Comparison of ENCODE assay signal across 8 mouse cellular contexts in the genomic region with DNA sequence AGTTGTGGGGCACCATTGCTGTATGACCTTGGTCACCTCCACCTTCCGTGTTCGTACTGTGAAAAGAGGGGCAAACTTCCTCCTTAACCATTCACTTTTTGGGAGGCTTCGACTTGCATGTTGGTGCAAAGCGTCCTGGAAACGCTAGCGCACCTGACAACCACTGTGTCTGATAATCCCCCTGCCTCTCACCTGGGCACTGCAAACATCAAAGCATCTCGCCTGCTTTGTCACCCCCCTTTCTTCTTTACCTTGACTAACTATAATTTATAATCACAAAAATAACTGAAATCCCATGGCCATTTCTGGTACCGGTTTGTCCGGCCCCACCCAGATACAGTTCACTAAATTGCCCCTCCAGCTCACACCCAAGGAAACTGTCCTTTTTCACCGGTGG. TPM values are rescaled to one million over a fixed set of nuclear protein-coding genes. Genes with fewer than 3 reads are reported as not detected.
A peak's percentile ranks its signal among the peaks of the same experiment; 100 is the strongest.
DNase-seq lines count a peak whose midpoint lies in the region; ATAC-seq and TF ChIP-seq lines count a peak whose summit lies in the region.

No protein-coding gene starts in this region.

- peak overlapping the region; percentile 71 for H3K4me2 ChIP-seq in heart, embryonic 15.5 days
- H3K4me2 ChIP-seq in forebrain, embryonic 16.5 days (ENCODE audit: low read length): peak overlapping the region; percentile 92
- H3K4me2 ChIP-seq in liver, postnatal 0 days (ENCODE audit: low read depth, low read length): peak overlapping the region; percentile 91

- no peak for DNase-seq in heart, postnatal 14 days
- DNase-seq in ES-E14 (ENCODE audit: low read depth, low spot score): no peak
- DNase-seq in liver, postnatal 0 days: no peak
- DNase-seq in T-cell, adult 2 months (ENCODE audit: low spot score): no peak
- no peak for DNase-seq in cerebellum, adult 11-12 months
- no peak for DNase-seq in cerebellum, postnatal 4 days (ENCODE audit: low spot score in 2 of 2)

- peaks cover 44% of the 10 kb centered on the region for H3K4me1 ChIP-seq in heart, embryonic 15.5 days (replicated peaks)
- peaks cover 2% of the 10 kb centered on the region in 2 experiments; a peak in 2 of 4 replicates for H3K4me1 ChIP-seq in ES-E14 (ENCODE audit: control insufficient read depth in 2 of 2, insufficient read depth in 2 of 2, low read length in 2 of 2, poor library complexity in 1 of 2)
- H3K4me1 ChIP-seq in forebrain, embryonic 16.5 days (replicated peaks; ENCODE audit: control insufficient read depth, insufficient read depth, low read length): peaks cover 36% of the 10 kb centered on the region
- peaks cover 20% of the 10 kb centered on the region for H3K4me1 ChIP-seq in liver, postnatal 0 days (ENCODE audit: insufficient read depth)

- H3K4me3 ChIP-seq in heart, embryonic 15.5 days: peak overlapping the region; percentile 75
- peak overlapping the region; percentile 36 to 74 for H3K4me3 ChIP-seq in ES-E14 (ENCODE audit: insufficient read depth in 1 of 2, low read depth in 1 of 2, low read length in 2 of 2, poor library complexity in 1 of 2, severe bottlenecking in 1 of 2)
- H3K4me3 ChIP-seq in forebrain, embryonic 16.5 days (replicated peaks; ENCODE audit: low read length): peak overlapping the region; percentile 61
- peak overlapping the region; percentile 67 for H3K4me3 ChIP-seq in liver, postnatal 0 days (ENCODE audit: low read depth, low read length)

- ATAC-seq in heart, embryonic 15.5 days (replicated peaks; ENCODE audit: insufficient number of reproducible peaks, insufficient read depth, low FRiP score, low read depth): no peak
- ATAC-seq in forebrain, embryonic 16.5 days: no peak
- no peak for ATAC-seq in liver, postnatal 0 days

- intact Hi-C loops in heart, postnatal 14 days (cut with DNase I): loop anchor here (5.0 kb wide), 2 partner anchors 108 to 128 kb away; a partner anchor contains a TSS

- no peak for TF ChIP-seq EP300 in liver, postnatal 0 days (IDR thresholded peaks at IDR 0.05; ENCODE audit: low read depth)

- H3K9me3 ChIP-seq in heart, embryonic 15.5 days (replicated peaks): no peaks in the 10 kb centered on the region
- H3K9me3 ChIP-seq in ES-E14 (ENCODE audit: control insufficient read depth, insufficient read depth, low read depth, low read length): no peaks in the 10 kb centered on the region
- H3K9me3 ChIP-seq in forebrain, embryonic 16.5 days (ENCODE audit: control insufficient read depth, low read length): no peaks in the 10 kb centered on the region
- H3K9me3 ChIP-seq in liver, postnatal 0 days (ENCODE audit: low read length): no peaks in the 10 kb centered on the region

- no peaks in the 10 kb centered on the region for H3K27me3 ChIP-seq in heart, embryonic 15.5 days
- H3K27me3 ChIP-seq in forebrain, embryonic 16.5 days (replicated peaks; ENCODE audit: control insufficient read depth, insufficient read depth, low read length): no peaks in the 10 kb centered on the region
- H3K27me3 ChIP-seq in liver, postnatal 0 days (ENCODE audit: insufficient read depth, low read length): no peaks in the 10 kb centered on the region

- in situ Hi-C loops in ES-E14 (cut with MboI; ENCODE audit: low sequenced_read_pairs in 2 of 2, unreplicated experiment in 2 of 2): no loop called here

- H3K36me3 ChIP-seq in heart, embryonic 15.5 days: no peaks in the 10 kb centered on the region
- H3K36me3 ChIP-seq in ES-E14 (ENCODE audit: control insufficient read depth, insufficient read depth, low read length, poor library complexity, severe bottlenecking): no peaks in the 10 kb centered on the region
- no peaks in the 10 kb centered on the region for H3K36me3 ChIP-seq in forebrain, embryonic 16.5 days (ENCODE audit: control insufficient read depth, insufficient read depth)
- peaks cover 10% of the 10 kb centered on the region; the same call in 1 of the 2 replicates for H3K36me3 ChIP-seq in liver, postnatal 0 days (replicated peaks; ENCODE audit: insufficient read depth, low read length)

- no peak for TF ChIP-seq CTCF in liver, postnatal 0 days (IDR thresholded peaks at IDR 0.05; ENCODE audit: low read depth)

- no peak overlapping the region for H3K27ac ChIP-seq in heart, embryonic 15.5 days
- H3K27ac ChIP-seq in ES-E14 (ENCODE audit: insufficient read depth, low read depth, low read length, poor library complexity, severe bottlenecking): no peak overlapping the region
- H3K27ac ChIP-seq in forebrain, embryonic 16.5 days (ENCODE audit: low read length): no peak overlapping the region
- no peak overlapping the region for H3K27ac ChIP-seq in liver, postnatal 0 days (ENCODE audit: low read depth)

- H3K9ac ChIP-seq in heart, embryonic 15.5 days: peak overlapping the region; percentile 35
- no peak overlapping the region for H3K9ac ChIP-seq in ES-E14 (ENCODE audit: insufficient read depth, low read depth, low read length, poor library complexity, severe bottlenecking)
- peak overlapping the region; percentile 51 for H3K9ac ChIP-seq in forebrain, embryonic 16.5 days (replicated peaks; ENCODE audit: low read depth, low read length)
- H3K9ac ChIP-seq in liver, postnatal 0 days (replicated peaks): peak overlapping the region; percentile 49

- 3% methylated on average over 10 of the region's 10 CpGs for WGBS in heart, embryonic 15.5 days
- 9% methylated on average over 10 of the region's 10 CpGs for WGBS in forebrain, embryonic 16.5 days
- 3% methylated on average over 10 of the region's 10 CpGs for WGBS in liver, postnatal 0 days (ENCODE audit: insufficient replicate concordance)

TF ChIP-seq in ES-E14, 5 proteins besides CTCF, POLR2A, EP300 and RAD21:
- TF ChIP-seq HCFC1 (IDR thresholded peaks at IDR 0.05; ENCODE audit: borderline replicate concordance, insufficient read depth, low read length) (no peak), MAFK (IDR thresholded peaks at IDR 0.05; ENCODE audit: insufficient read depth, low read depth, low read length) (no peak), ZC3H11A (IDR thresholded peaks at IDR 0.05; ENCODE audit: borderline replicate concordance, low read depth, low read length) (no peak), ZNF384 (IDR thresholded peaks at IDR 0.05; ENCODE audit: low read depth, low read length) (no peak)

RNA-seq across cellular contexts. Expression of a gene that starts 0.8 kb away (rescaled TPM):
- 103 and 122 TPM in 2 replicates for polyA plus RNA-seq in heart, embryonic 15.5 days (2015; fragmentation: Nextera tagmentation; extraction: Ambion mirVana)
- 100 to 1,000 TPM; 104 to 108 TPM for total RNA-seq in heart, postnatal 14 days (2021)
- 66.7 and 85.7 TPM in 2 replicates for total RNA-seq in ES-E14 (2012; rRNA removed)
- polyA plus RNA-seq in forebrain, embryonic 16.5 days (2015; fragmentation: Nextera tagmentation; extraction: Ambion mirVana): 400 and 401 TPM in 2 replicates
- polyA plus RNA-seq in liver, postnatal 0 days (2015; fragmentation: Nextera tagmentation; extraction: Ambion mirVana): 31.8 and 35.4 TPM in 2 replicates

RNA-seq across cellular contexts. Expression of a gene that starts 2.0 kb away (rescaled TPM):
- 15.2 and 20.6 TPM in 2 replicates for polyA plus RNA-seq in heart, embryonic 15.5 days (2015; fragmentation: Nextera tagmentation; extraction: Ambion mirVana)
- total RNA-seq in heart, postnatal 14 days (2021): 10 to 100 TPM; 15.1 to 15.3 TPM
- total RNA-seq in ES-E14 (2012; rRNA removed): 12.6 and 14.5 TPM in 2 replicates
- 26.4 and 32.3 TPM in 2 replicates for polyA plus RNA-seq in forebrain, embryonic 16.5 days (2015; fragmentation: Nextera tagmentation; extraction: Ambion mirVana)
- 3.7 and 3.8 TPM in 2 replicates for polyA plus RNA-seq in liver, postnatal 0 days (2015; fragmentation: Nextera tagmentation; extraction: Ambion mirVana)

RNA-seq across cellular contexts. Expression of a gene that starts 44.6 kb away (rescaled TPM):
- 0.67 and 1.1 TPM in 2 replicates for polyA plus RNA-seq in heart, embryonic 15.5 days (2015; fragmentation: Nextera tagmentation; extraction: Ambion mirVana)
- total RNA-seq in heart, postnatal 14 days (2021): under 1 TPM; 0.22 to 0.48 TPM
- 0.53 and 0.80 TPM in 2 replicates for total RNA-seq in ES-E14 (2012; rRNA removed)
- 2.1 and 3.0 TPM in 2 replicates for polyA plus RNA-seq in forebrain, embryonic 16.5 days (2015; fragmentation: Nextera tagmentation; extraction: Ambion mirVana)
- polyA plus RNA-seq in liver, postnatal 0 days (2015; fragmentation: Nextera tagmentation; extraction: Ambion mirVana): 0.75 and 1.0 TPM in 2 replicates

RNA-seq across cellular contexts. Expression of a gene that starts 53.8 kb away (rescaled TPM):
- polyA plus RNA-seq in heart, embryonic 15.5 days (2015; fragmentation: Nextera tagmentation; extraction: Ambion mirVana): 4.1 and 7.5 TPM in 2 replicates
- 1 to 10 TPM; 2.9 to 3.6 TPM for total RNA-seq in heart, postnatal 14 days (2021)
- 9.9 and 19.8 TPM in 2 replicates for total RNA-seq in ES-E14 (2012; rRNA removed)
- polyA plus RNA-seq in forebrain, embryonic 16.5 days (2015; fragmentation: Nextera tagmentation; extraction: Ambion mirVana): 12.2 and 12.3 TPM in 2 replicates
- 3.4 and 3.9 TPM in 2 replicates for polyA plus RNA-seq in liver, postnatal 0 days (2015; fragmentation: Nextera tagmentation; extraction: Ambion mirVana)

RNA-seq across cellular contexts. Expression of a gene that starts 56.2 kb away (rescaled TPM):
- polyA plus RNA-seq in heart, embryonic 15.5 days (2015; fragmentation: Nextera tagmentation; extraction: Ambion mirVana): 118 and 139 TPM in 2 replicates
- 10 to 100 TPM; 88.0 to 89.6 TPM for total RNA-seq in heart, postnatal 14 days (2021)
- 75.1 and 102 TPM in 2 replicates for total RNA-seq in ES-E14 (2012; rRNA removed)
- polyA plus RNA-seq in forebrain, embryonic 16.5 days (2015; fragmentation: Nextera tagmentation; extraction: Ambion mirVana): 375 and 392 TPM in 2 replicates
- polyA plus RNA-seq in liver, postnatal 0 days (2015; fragmentation: Nextera tagmentation; extraction: Ambion mirVana): 52.4 and 53.8 TPM in 2 replicates
